Mouse (Mus musculus): ENCODE data around the gene Psma6.

Gene Psma6

DNA sequence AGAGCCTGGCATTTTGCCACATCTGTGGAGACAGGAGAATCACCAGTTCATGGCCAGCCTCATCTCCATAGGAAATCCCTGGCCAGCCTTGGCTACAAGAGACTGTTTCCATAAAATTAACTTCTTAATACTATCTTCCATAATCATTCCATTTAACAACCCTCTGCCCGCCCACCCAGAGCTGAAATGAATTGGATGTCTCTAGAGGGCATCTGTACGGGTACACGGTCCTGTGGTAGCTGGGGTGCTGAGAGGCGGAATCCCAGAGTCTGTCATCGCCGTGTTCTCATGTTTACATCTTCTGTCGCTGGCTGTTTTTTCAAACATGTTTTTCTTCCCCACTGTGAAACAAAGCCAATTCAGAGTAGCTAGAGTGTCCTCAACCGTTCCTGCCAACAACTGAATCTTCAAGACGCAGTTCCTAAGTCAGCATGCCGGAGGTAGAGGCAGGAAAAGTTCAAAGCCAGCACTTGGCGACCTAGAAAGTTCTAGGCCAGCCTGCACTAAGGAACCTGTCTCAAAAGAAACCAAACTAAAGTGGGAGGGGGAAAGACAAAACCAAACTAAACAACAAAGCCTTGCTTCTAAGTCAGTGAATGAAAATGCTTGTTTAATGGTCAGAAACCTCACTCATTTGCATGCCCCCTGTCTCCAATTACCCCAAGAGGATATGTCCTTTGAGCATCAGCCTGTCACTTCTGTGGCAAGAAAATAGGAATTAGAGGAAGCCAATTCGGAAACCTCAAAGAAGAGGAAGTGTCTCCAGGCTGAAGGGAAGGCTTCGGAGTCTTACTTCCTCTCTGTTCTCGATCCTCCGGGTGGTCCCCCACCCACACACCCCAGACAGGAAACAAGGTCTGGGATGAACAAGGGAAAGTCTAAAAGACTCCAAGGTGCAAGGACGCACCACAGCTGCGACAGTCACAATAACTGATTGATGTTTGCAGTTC, 5.4 kb downstream of the Psma6 start:
- intact Hi-C loops (cut with DNase I) = loop anchor here (5.0 kb wide), 1 partner anchor 108 kb away; no protein-coding TSS in a partner anchor

DNA sequence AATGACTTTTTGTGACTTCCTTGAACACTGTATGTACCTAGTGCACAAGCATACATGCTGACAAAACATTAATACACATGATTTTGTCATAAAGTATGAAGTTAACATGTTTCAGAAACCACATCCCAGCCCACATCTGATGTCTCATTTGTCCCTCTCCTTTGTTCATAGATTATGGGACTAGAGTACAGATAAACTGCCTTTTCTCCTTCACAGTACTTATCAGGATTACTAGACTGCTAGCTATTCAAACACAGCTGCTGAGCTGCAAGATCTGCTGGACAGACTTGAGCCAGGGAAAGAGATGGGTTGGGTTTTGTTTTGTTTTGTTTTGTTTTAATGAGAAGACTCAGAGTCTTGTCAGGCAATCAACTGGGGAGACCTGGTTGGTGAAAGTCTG, 8.1 kb downstream of the Psma6 start:
- intact Hi-C loops (cut with DNase I) = no loop called here

DNA sequence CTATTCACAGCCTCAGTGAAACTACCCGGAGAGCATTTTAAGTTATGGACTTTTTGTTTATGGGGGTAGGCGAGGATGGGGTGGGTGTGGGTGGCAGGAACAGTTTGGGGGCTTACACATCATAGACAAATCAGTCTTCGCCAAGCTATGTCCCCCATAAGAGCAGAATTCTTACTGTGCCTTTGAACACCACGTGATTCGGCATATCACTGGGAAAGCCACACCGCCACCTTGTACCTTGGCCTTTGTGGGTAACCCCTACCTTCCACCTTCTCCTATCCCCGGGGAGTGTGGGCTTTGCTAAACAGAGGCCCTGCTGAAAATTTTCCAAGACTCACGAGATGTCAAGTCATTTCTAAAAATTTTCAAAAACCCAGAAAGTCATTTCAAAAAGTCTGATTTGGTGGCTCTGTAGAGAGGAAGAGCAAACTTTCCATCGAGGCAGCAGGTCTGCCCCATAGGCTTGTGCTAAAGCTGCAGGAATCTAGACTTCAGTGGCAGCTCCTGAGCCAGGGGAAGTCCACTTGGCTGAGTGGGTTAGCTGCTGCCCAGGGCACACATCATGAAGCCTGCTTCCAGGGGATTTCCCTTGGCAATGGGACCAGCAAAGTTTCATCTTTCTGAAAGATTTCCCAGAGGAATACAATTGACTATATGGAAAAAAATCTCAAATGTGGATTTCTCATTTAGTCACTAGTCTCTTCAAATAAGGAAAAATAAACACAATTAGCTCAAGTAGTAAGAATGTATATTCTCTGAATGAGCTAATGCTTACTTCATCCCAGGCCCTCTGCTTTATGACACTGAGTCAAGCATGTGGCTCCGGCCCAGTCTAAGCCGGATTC, 8.9 kb downstream of the Psma6 start:
- intact Hi-C loops (cut with DNase I) = no loop called here

- intact Hi-C loops (cut with DNase I) = loop anchor here (5.0 kb wide), 1 partner anchor 97 kb away; the partner anchor contains the start of gene Nfkbia
Observed at GRCm38 (mm10) chr12:55395601-55396000, 11.6 kb downstream of the Psma6 start.

DNA sequence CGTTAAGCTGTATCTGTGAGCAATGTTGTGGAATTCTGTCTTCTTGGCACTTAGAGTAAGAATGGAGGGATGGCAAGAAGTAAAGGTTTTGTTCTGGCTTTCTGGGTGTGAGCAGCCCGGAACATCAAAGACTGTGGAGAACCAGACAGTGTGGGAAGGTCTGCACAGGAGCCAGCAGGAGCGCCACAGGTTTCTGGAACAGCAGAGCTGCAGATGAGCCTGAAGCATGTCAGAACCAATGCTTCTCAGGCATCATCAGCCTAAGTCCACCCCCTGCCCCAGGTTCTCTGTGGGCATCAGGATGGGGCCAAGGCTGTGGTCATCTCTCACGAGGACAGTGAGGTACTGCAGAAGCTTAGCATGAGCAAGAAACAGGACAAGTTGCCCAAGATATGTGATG, 12.5 kb downstream of the Psma6 start:
- intact Hi-C loops (cut with DNase I) = loop anchor here (5.0 kb wide), 1 partner anchor 96 kb away; the partner anchor contains the start of gene Nfkbia

GRCm38 (mm10) chr12:55397544-55398239, 13.7 kb downstream of the Psma6 start:
- intact Hi-C loops (cut with DNase I) = loop anchor here (5.0 kb wide), 1 partner anchor 95 kb away; the partner anchor contains the start of gene Nfkbia

- intact Hi-C loops (cut with DNase I) = loop anchor here (5.0 kb wide), 1 partner anchor 94 kb away; the partner anchor contains the start of gene Nfkbia
Observed at GRCm38 (mm10) chr12:55398240-55399127, 14.5 kb downstream of the Psma6 start.

DNA sequence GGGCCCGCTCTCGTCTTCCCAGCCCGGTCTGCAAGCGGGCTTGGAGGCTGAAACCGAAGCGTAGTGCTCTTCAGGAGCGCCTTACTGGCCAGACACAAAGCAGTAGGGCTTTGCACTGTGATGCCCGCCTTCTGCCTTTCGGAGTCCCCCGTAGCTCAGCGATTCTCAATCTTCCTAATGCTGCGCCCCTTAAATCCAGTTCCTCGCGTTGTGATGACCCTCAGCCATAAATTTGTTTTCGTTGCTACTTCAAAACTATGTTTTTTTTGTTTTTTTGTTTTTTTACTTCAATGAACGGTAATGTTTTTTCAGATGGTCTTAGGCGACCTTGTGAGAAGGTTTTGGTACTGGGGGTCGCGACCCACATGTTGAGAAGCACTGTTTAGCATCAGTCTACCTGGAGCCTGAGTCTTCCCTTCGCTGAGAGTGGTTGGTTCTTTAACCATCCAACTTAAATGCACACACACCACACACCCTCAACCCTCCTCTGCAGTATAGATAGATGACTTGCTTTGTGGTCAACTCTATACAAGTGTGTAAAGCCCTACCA, 15.2 kb downstream of the Psma6 start:
- intact Hi-C loops (cut with DNase I) = loop anchor here (5.0 kb wide), 1 partner anchor 93 kb away; the partner anchor contains the start of gene Nfkbia

DNA sequence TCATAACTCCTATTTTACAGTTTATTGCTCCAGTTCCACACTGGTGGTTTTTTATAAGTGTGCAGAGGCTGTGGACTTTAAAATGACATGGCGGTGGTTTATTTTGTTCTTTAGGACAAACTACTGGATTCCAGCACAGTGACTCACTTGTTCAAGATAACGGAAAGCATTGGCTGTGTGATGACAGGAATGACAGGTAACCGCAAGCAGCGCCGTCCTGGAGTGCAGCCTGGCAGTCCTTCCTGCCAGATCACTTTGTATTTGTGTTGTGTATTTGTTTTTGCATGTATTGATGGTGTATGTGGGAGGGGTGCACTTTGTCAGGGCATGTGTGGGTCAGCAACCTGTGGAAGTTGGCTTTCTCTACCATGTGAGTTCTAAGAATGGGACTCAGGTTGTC, 23.9 kb downstream of the Psma6 start:
- intact Hi-C loops (cut with DNase I) = no loop called here

DNA sequence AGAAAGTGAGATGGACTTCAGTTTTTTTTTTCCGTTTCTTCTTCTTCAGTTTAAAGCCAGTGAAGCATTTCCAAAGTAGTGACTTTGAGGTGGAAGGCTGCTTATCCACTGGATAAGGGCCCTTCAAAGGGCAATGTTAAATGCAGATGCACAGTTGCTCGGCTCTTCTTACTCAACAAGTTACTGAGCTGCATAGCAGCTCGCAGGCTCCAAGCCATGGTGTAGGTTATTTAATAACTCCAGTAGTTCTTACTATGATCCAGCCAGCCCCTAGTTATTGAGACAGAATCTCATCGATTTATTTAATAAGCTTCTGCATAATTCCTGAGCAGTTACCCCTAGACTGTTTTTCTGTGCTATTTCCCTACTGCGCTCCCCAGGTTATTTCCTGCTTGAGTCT, 31.2 kb downstream of the Psma6 start:
- intact Hi-C loops (cut with DNase I) = no loop called here

GRCm38 (mm10) chr12:55415762-55416161, 31.7 kb downstream of the Psma6 start:
- intact Hi-C loops (cut with DNase I) = no loop called here

DNA sequence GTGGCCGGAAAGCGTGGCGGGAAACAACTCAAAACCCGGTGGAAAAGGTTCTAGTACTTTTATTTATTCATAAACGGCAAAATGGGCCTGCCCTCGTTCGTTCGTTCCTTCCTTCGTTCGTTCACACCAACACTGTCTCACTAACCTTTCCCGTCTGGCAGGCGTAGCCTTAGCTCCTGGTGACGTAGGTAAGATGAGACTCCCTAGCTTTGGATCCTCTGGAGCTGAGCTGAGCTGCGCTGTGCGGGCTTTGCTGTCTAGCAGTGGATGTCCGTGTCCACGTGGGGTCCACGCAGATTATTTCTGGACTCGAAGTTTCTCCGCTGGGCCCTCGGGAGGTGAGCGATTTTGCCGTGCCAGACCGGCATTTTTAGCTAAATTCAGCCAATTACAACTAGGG, 36.2 kb downstream of the Psma6 start:
- intact Hi-C loops (cut with DNase I) = no loop called here

DNA sequence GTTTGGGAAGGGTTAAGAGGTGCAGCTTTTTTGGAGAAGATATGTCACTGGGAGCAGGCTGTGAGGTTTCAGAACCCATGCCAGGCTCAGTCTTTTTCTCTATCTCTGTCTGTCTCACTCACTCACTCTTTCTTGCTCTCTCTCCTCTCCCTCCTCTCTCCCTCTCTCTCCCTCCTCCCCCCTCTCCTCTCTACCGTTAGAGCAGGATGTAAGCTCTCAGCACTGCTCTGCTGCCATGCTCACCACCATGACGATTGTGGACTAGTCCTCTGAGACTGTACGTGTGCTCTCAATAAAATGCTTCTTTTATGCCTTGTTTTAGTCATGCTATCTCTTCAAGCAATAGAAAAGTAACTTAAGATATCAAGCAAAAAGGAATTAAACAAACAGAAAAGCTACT, 38.0 kb downstream of the Psma6 start:
- intact Hi-C loops (cut with DNase I) = no loop called here

DNA sequence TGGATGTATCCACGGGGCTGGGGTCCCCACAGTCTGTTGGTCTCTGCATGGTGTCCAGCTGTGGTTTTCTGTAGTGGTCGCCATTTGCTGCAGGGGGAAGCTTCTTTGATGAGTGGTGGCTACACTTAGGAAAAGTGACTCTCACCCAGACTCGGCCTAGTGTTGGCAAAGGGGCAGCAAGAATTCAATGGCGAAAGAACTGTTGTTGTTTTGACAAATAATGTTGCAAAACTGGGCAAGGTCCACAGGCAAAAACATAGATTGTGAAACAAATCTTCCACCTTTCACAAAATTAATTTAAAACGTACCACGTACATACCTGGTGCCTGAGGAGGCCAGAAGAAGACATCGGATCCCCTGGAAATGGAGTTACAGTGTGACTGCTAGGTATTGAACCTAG, 42.3 kb downstream of the Psma6 start:
- intact Hi-C loops (cut with DNase I) = no loop called here

- intact Hi-C loops (cut with DNase I) = no loop called here
Observed at GRCm38 (mm10) chr12:55429201-55429600, 45.2 kb downstream of the Psma6 start.

- intact Hi-C loops (cut with DNase I) = loop anchor here (5.0 kb wide), 1 partner anchor 67 kb away; no protein-coding TSS in a partner anchor
Observed at GRCm38 (mm10) chr12:55429956-55430355, 45.9 kb downstream of the Psma6 start.

DNA sequence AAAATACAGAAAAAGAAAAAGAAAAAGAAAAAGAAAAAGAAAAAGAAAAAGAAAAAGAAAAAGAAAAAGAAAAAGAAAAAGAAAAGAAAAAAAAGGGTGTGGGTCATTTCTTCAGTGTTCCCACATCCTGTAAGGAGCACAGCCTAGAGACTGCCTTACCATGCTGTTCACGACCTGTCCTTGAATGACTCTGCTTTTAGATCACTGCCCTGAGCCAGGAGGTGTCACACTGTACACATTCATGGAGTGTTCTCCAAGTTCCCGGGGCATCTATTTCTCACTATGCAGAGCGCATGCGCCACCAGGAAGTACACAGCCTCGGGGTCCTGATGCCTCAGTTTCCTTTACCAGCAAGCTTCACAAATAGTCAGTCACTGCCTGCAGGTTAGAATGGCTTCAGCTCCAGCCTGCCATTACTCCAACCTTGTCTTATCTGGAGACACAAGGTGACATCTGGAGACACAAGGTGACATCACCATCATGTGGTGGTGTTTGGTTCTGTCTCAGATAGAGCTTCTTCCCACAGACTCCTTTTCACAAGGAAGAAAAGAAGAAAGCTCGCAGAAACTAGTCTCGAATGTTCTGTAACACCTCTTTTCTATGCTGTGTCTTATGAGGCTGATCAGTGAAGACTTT, 48.4 kb downstream of the Psma6 start:
- intact Hi-C loops (cut with DNase I) = loop anchor here (5.0 kb wide), 1 partner anchor 65 kb away; no protein-coding TSS in a partner anchor

DNA sequence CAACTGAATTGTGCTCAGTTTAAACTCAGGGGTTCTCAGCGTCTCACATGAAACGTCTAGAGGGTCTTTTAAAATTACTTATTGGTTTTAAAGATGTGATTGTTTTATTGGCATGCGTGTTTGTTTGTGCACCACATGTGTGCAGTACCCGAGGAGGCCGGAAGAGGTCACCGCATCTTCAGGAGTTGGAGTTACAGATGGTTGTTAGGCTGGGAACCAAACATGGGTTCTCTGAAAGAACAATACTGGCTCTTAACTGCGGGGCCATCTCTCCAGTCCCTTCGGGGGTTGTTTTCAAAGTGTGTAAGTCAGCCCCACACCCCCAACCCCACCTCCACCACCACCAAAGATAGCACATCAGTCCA, 48.9 kb downstream of the Psma6 start:
- intact Hi-C loops (cut with DNase I) = loop anchor here (5.0 kb wide), 1 partner anchor 64 kb away; no protein-coding TSS in a partner anchor
